Mouse (Mus musculus) limb, embryonic 12.5 days (tissue): ENCODE measurements around the gene Gm14548. TPM values are rescaled to one million over a fixed set of nuclear protein-coding genes. Genes with fewer than 3 reads are reported as not detected.

Experiments used
- polyA plus RNA-seq: library from polyadenylated mRNA; unstranded; fragments of >200 nt; fragmentation: Nextera tagmentation; extraction: Ambion mirVana; gene quantifications from 2 replicates; pipeline ENCODE4 v1.2.1, GENCODE M21; 2016

The Gm14548 gene
- polyA plus RNA-seq, 1 experiment from 2014 or later: not detected

Other genes with a start within 250 kb of the Gm14548 start
- gene Leng1, start 232.3 kb downstream of the Gm14548 start, polyA plus RNA-seq: 19.5 and 20.7 TPM in 2 replicates
- gene Tmc4, start 220.6 kb downstream of the Gm14548 start, polyA plus RNA-seq: 6.6 and 6.7 TPM in 2 replicates
- gene Tsen34, start 205.3 kb downstream of the Gm14548 start, polyA plus RNA-seq: 284 and 296 TPM in 2 replicates
- gene Mboat7, start 204.6 kb downstream of the Gm14548 start, polyA plus RNA-seq: 59.4 and 61.4 TPM in 2 replicates
- 1,389 and 1,455 TPM in 2 replicates for gene Rps9, start 194.1 kb downstream of the Gm14548 start, polyA plus RNA-seq
- 0.18 and 0.35 TPM in 2 replicates for gene Pirb, start 177.7 kb downstream of the Gm14548 start, polyA plus RNA-seq
- not detected in 2 replicates for gene Gm15448, start 72.4 kb downstream of the Gm14548 start, polyA plus RNA-seq
- not detected in 2 replicates for gene Pira2, start 53.1 kb downstream of the Gm14548 start, polyA plus RNA-seq
- gene Lilra6, start 17.4 kb upstream of the Gm14548 start, polyA plus RNA-seq: 0.12 TPM in 1 of 2 replicates, not detected in the other
- 0.51 TPM in 1 of 2 replicates, not detected in the other for gene Lair1, start 165.1 kb upstream of the Gm14548 start, polyA plus RNA-seq
- 1.6 and 1.9 TPM in 2 replicates for gene Ttyh1, start 221.3 kb upstream of the Gm14548 start, polyA plus RNA-seq
- 62.2 and 80.5 TPM in 2 replicates for gene Leng8, start 238.9 kb upstream of the Gm14548 start, polyA plus RNA-seq